Mouse (Mus musculus) stomach, postnatal 0 days (tissue): ENCODE data around the gene Sub1. TPM values are rescaled to one million over a fixed set of nuclear protein-coding genes. Genes with fewer than 3 reads are reported as not detected.

ENCODE experiments used
- ATAC-seq: fragments of 200-750 bp; cut with Nextera tagmentation; 2 replicates; pipeline ENCODE4 v1.8.0; 2017; ENCODE audit not compliant: low FRiP score, low TSS enrichment
- DNase-seq: peaks from one replicate; pipeline ENCODE4 v3.0.0-alpha.2; 2016; ENCODE audit warnings: low spot score
- H3K27ac ChIP-seq: fragments of 300-500 bp; sonication (generic); replicated peaks from 2 replicates; pipeline ENCODE4 v1.5.1; 2014; ENCODE audit warnings: mild to moderate bottlenecking, control low read depth
- H3K27me3 ChIP-seq: fragments of 300-500 bp; sonication (generic); 2 replicates; pipeline ENCODE4 v1.6.1; 2014; ENCODE audit warnings: low read length; ENCODE audit not compliant: control insufficient read depth, insufficient read depth
- H3K36me3 ChIP-seq: fragments of 300-500 bp; sonication (generic); 2 replicates; pipeline ENCODE4 v1.6.1; 2014; ENCODE audit warnings: low read length, mixed read lengths; ENCODE audit not compliant: control insufficient read depth, insufficient read depth
- H3K4me1 ChIP-seq: fragments of 300-500 bp; sonication (generic); replicated peaks from 2 replicates; pipeline ENCODE4 v1.6.1; 2014; ENCODE audit warnings: antibody characterized with exemption; ENCODE audit not compliant: control insufficient read depth, insufficient read depth
- H3K4me2 ChIP-seq: fragments of 300-500 bp; sonication (generic); replicated peaks from 2 replicates; pipeline ENCODE4 v1.6.1; 2014; ENCODE audit warnings: low read depth, mild to moderate bottlenecking, control low read depth, moderate library complexity
- H3K4me3 ChIP-seq: fragments of 300-500 bp; sonication (generic); 2 replicates; pipeline ENCODE4 v1.5.1; 2014; ENCODE audit warnings: low read depth, low read length, control low read depth
- H3K9ac ChIP-seq: fragments of 300-500 bp; sonication (generic); 2 replicates; pipeline ENCODE4 v1.6.1; 2014; ENCODE audit warnings: mild to moderate bottlenecking, low read length, control low read depth, mixed read lengths
- H3K9me3 ChIP-seq: fragments of 300-500 bp; sonication (generic); 2 replicates; pipeline ENCODE4 v1.6.1; 2016; ENCODE audit warnings: low read length; ENCODE audit not compliant: control insufficient read depth
- CTCF ChIP-seq: IDR thresholded peaks from 2 replicates; pipeline ENCODE4 v1.5.1; 2016; ENCODE audit warnings: antibody characterized with exemption, low read depth, mild to moderate bottlenecking, moderate library complexity
- EP300 ChIP-seq: optimal IDR thresholded peaks from 2 replicates; pipeline ENCODE3; 2016; ENCODE audit warnings: antibody characterized with exemption
- WGBS: fragments of 180-500 bp; shearing (Covaris S2); extraction: QIAGEN DNeasy Blood & Tissue Kit; methylation state at CpG from one replicate; pipeline ENCODE4 v1.1.7; 2014; 5-methylcytosine and 5-hydroxymethylcytosine counted together
- polyA plus RNA-seq: library from polyadenylated mRNA; unstranded; fragments of >200 nt; fragmentation: Nextera tagmentation; extraction: Ambion mirVana; gene quantifications from 2 replicates; pipeline ENCODE4 v1.2.1, GENCODE M21; 2015

Sub1 gene
- polyA plus RNA-seq, result 519 and 531 TPM in 2 replicates

DNA sequence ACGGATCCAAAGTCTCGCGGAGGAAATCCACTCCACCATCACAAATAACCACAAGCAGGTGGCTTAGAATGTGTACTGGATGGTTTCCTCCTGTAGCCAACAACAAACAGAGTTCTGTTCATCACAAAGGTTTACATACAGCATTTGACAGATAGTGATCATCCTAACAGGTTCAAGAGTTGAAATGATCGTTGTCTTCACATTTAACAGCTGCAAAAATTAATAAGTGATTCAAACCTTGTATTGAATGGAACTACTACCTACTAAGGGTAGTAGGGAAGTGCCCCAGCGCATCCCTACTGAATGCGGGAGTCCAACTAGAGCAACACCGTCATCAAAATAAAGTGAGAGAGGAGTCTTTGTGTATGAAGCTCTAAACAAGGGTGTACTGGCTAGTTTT is at the start of gene Sub1:
TSS of gene Sub1 (minus strand) at position 101 of the 400 bp plus-strand sequence.
- peak within 1 kb of the TSS; percentile 99 for H3K9ac ChIP-seq
- WGBS, result 90% methylated on average over 7 of the region's 7 CpGs
- no peaks in the 10 kb centered on the region for H3K4me1 ChIP-seq
- peak within 1 kb of the TSS; percentile 94 for H3K27ac ChIP-seq
- no peak for DNase-seq
- H3K27me3 ChIP-seq, result no peaks in the 10 kb centered on the region
- TF ChIP-seq EP300, result no peak
- no peak for TF ChIP-seq CTCF
- no peak for ATAC-seq
- peak within 1 kb of the TSS; percentile 88; the same call in 1 of the 2 replicates for H3K4me2 ChIP-seq
- H3K9me3 ChIP-seq, result no peaks in the 10 kb centered on the region
- H3K4me3 ChIP-seq, result peak within 1 kb of the TSS; percentile 100
- H3K36me3 ChIP-seq, result no peaks in the 10 kb centered on the region

- Histone ChIP-seq H3K27me3 (no peaks in the 10 kb centered on the region), H3K36me3 (no peaks in the 10 kb centered on the region), H3K4me3 (no peak overlapping the region), H3K4me1 (no peaks in the 10 kb centered on the region), H3K4me2 (no peak overlapping the region), H3K9ac (no peak overlapping the region), H3K9me3 (no peaks in the 10 kb centered on the region), H3K27ac (no peak overlapping the region)
- DNase-seq (no peak), ATAC-seq (0 out of 2 replicates have a peak, but pooled peaks have one; percentile 20)
- TF ChIP-seq CTCF (no peak), EP300 (no peak)
- WGBS, result 37% methylated on average over 5 of the region's 5 CpGs
Measured at GRCm38 (mm10) chr15:12040407-12040710, 43.6 kb upstream of the Sub1 start.

- H3K9ac ChIP-seq, result no peak overlapping the region
- no peak overlapping the region for H3K4me2 ChIP-seq
- DNase-seq, result peak; percentile 50
- H3K9me3 ChIP-seq, result no peaks in the 10 kb centered on the region
- peak; percentile 52 for ATAC-seq
- no peak overlapping the region for H3K27ac ChIP-seq
- TF ChIP-seq EP300, result no peak
- TF ChIP-seq CTCF, result no peak
- no peaks in the 10 kb centered on the region for H3K27me3 ChIP-seq
- no peaks in the 10 kb centered on the region for H3K4me1 ChIP-seq
- 46% methylated on average over 15 of the region's 15 CpGs for WGBS
- no peak overlapping the region for H3K4me3 ChIP-seq
- H3K36me3 ChIP-seq, result no peaks in the 10 kb centered on the region
Measured at GRCm38 (mm10) chr15:12039671-12040406, 43.1 kb upstream of the Sub1 start.

DNA sequence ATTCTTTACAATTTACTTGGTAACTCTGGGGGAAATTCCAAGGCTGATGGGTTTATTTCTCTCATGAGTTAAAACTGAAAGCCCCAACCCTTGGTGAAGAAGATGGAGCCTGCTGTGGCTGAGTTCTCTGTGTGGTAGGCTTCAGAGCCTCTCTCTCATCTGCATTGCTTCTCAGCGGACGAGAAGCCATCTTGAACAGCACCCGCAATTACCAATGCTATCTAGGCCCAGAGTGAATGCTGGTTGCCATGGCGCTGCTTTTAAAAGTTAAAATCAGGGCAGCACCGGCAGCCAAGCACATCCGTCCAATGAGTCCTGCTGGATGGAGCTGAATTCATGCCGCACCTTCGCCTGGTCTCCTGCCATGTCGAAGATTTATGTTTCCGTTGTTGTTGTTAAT is 42.5 kb upstream of the Sub1 start:
- no peak for TF ChIP-seq CTCF
- TF ChIP-seq EP300, result no peak
- Histone ChIP-seq H3K4me1 (no peaks in the 10 kb centered on the region), H3K27me3 (no peaks in the 10 kb centered on the region), H3K9ac (no peak overlapping the region), H3K36me3 (no peaks in the 10 kb centered on the region), H3K9me3 (no peaks in the 10 kb centered on the region), H3K4me2 (no peak overlapping the region), H3K27ac (no peak overlapping the region), H3K4me3 (no peak overlapping the region)
- no peak for ATAC-seq
- WGBS, result 69% methylated on average over 10 of the region's 10 CpGs
- DNase-seq, result no peak

- Histone ChIP-seq H3K27me3 (no peaks in the 10 kb centered on the region), H3K4me1 (no peaks in the 10 kb centered on the region), H3K9ac (no peak overlapping the region), H3K27ac (no peak overlapping the region), H3K4me2 (no peak overlapping the region), H3K4me3 (no peak overlapping the region), H3K9me3 (no peaks in the 10 kb centered on the region), H3K36me3 (no peaks in the 10 kb centered on the region)
- WGBS, result 76% methylated on average over 10 of the region's 10 CpGs
- ATAC-seq (no peak), DNase-seq (peak; percentile 22)
- TF ChIP-seq EP300 (no peak), CTCF (no peak)
Measured at GRCm38 (mm10) chr15:12037866-12038625, 41.3 kb upstream of the Sub1 start.

DNA sequence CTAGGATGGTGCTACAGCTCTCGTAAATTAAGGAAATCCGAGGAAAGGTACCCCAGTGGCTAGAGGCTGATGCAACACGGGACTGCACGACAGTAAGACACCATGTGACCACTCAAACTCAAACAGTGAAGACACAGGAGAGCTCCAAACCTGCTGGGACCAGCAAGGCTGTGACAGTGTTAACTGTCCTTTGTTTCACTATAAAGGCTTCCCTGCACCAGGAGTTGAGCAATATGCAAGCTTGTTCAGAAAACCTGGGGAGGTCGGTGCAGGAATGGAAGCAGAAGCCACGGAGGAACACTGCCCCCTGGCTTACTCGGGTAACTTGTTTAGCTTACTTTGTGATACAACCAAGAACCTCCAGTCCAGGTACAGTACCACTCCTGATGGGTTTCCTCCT is 40.4 kb upstream of the Sub1 start:
- Histone ChIP-seq H3K9me3 (no peaks in the 10 kb centered on the region), H3K27ac (no peak overlapping the region), H3K36me3 (no peaks in the 10 kb centered on the region), H3K9ac (no peak overlapping the region), H3K27me3 (no peaks in the 10 kb centered on the region), H3K4me2 (no peak overlapping the region), H3K4me3 (no peak overlapping the region), H3K4me1 (no peaks in the 10 kb centered on the region)
- no peak for TF ChIP-seq EP300
- peak; percentile 59 for TF ChIP-seq CTCF
- ATAC-seq (peak; percentile 36; the same call in 1 of the 2 replicates), DNase-seq (peak; percentile 26)
- 47% methylated on average over 7 of the region's 7 CpGs for WGBS
